Comparison of ENCODE assay signal across 8 mouse cellular contexts in genomic region chr5:113490033-113490432, GRCm38 (mm10). TPM values are rescaled to one million over a fixed set of nuclear protein-coding genes. Genes with fewer than 3 reads are reported as not detected.
A peak's percentile ranks its signal among the peaks of the same experiment; 100 is the strongest.
DNase-seq lines count a peak whose midpoint lies in the region; ATAC-seq and TF ChIP-seq lines count a peak whose summit lies in the region.

Gene Wscd2, plus strand, starts transcription at chr5:113490333.

- no peaks in the 10 kb centered on the region for H3K9me3 ChIP-seq in forebrain, embryonic 11.5 days (ENCODE audit: control insufficient read depth, low read length)
- H3K9me3 ChIP-seq in intestine, postnatal 0 days (ENCODE audit: control insufficient read depth), result no peaks in the 10 kb centered on the region
- no peaks in the 10 kb centered on the region for H3K9me3 ChIP-seq in midbrain, postnatal 0 days (ENCODE audit: low read length)

- intact Hi-C loops in left cerebral cortex, adult 2 months (cut with DNase I), result loop anchor here (5.0 to 10.0 kb wide), 4 partner anchors 55 to 232 kb away; partner anchors contain the start of gene 1700069L16Rik

- no peaks in the 10 kb centered on the region for H3K36me3 ChIP-seq in forebrain, embryonic 11.5 days (ENCODE audit: control insufficient read depth, insufficient read depth, low read length)
- H3K36me3 ChIP-seq in intestine, postnatal 0 days (ENCODE audit: control insufficient read depth, insufficient read depth), result no peaks in the 10 kb centered on the region
- H3K36me3 ChIP-seq in midbrain, postnatal 0 days (ENCODE audit: insufficient read depth, low read length), result no peaks in the 10 kb centered on the region

- peaks cover 3% of the 10 kb centered on the region for H3K27me3 ChIP-seq in forebrain, embryonic 11.5 days (ENCODE audit: control insufficient read depth, insufficient read depth, low read length)
- H3K27me3 ChIP-seq in intestine, postnatal 0 days (replicated peaks; ENCODE audit: control insufficient read depth, insufficient read depth, low read length), result peaks cover 26% of the 10 kb centered on the region
- no peaks in the 10 kb centered on the region; the same call in 1 of the 2 replicates for H3K27me3 ChIP-seq in midbrain, postnatal 0 days (ENCODE audit: insufficient read depth, low read length)

- H3K4me3 ChIP-seq in left cerebral cortex, adult 2 months, result peak within 1 kb of the TSS; percentile 77
- peak within 1 kb of the TSS; percentile 52 for H3K4me3 ChIP-seq in forebrain, embryonic 11.5 days (ENCODE audit: low read depth, low read length)
- H3K4me3 ChIP-seq in intestine, postnatal 0 days (ENCODE audit: low read depth, low read length), result peak within 1 kb of the TSS; percentile 43
- H3K4me3 ChIP-seq in midbrain, postnatal 0 days (ENCODE audit: low read depth, low read length), result peak within 1 kb of the TSS; percentile 66

- 64% methylated on average over 6 of the region's 6 CpGs for WGBS in forebrain, embryonic 11.5 days
- WGBS in intestine, postnatal 0 days, result 59% methylated on average over 6 of the region's 6 CpGs
- WGBS in midbrain, postnatal 0 days, result 54% methylated on average over 6 of the region's 6 CpGs

- peak within 1 kb of the TSS; percentile 95 for H3K27ac ChIP-seq in left cerebral cortex, adult 2 months
- 0 out of 2 replicates have a peak within 1 kb of the TSS, but pooled peaks have one; percentile 14 for H3K27ac ChIP-seq in forebrain, embryonic 11.5 days (ENCODE audit: low read depth, low read length)
- no peak within 1 kb of the TSS for H3K27ac ChIP-seq in intestine, postnatal 0 days (ENCODE audit: low read depth, low read length)
- H3K27ac ChIP-seq in midbrain, postnatal 0 days (ENCODE audit: low read depth, low read length), result peak within 1 kb of the TSS; percentile 67

- no peak for ATAC-seq in forebrain, embryonic 11.5 days (replicated peaks; ENCODE audit: low FRiP score)
- ATAC-seq in intestine, postnatal 0 days, result no peak
- no peak for ATAC-seq in midbrain, postnatal 0 days (ENCODE audit: low FRiP score)

- H3K4me2 ChIP-seq in forebrain, embryonic 11.5 days (ENCODE audit: low read depth, low read length, severe bottlenecking), result peak within 1 kb of the TSS; percentile 97
- peak within 1 kb of the TSS; percentile 61 for H3K4me2 ChIP-seq in intestine, postnatal 0 days (replicated peaks; ENCODE audit: low read depth)
- peak within 1 kb of the TSS; percentile 85 for H3K4me2 ChIP-seq in midbrain, postnatal 0 days (ENCODE audit: low read depth, low read length, poor library complexity, severe bottlenecking)

- TF ChIP-seq CTCF in left cerebral cortex, adult 2 months (IDR thresholded peaks at IDR 0.05), result no peak
- TF ChIP-seq CTCF in intestine, postnatal 0 days (IDR thresholded peaks at IDR 0.05; ENCODE audit: low read depth), result no peak
- no peak for TF ChIP-seq CTCF in midbrain, postnatal 0 days (IDR thresholded peaks at IDR 0.05)

- DNase-seq in left cerebral cortex, adult 2 months (ENCODE audit: extremely low spot score in 1 of 2, low spot score in 2 of 2), result no peak
- DNase-seq in left cerebral cortex, adult 11 months (ENCODE audit: low spot score), result no peak
- DNase-seq in forebrain, embryonic 11.5 days (ENCODE audit: low spot score), result no peak
- DNase-seq in midbrain, postnatal 0 days (ENCODE audit: low spot score), result no peak
- DNase-seq in ovary, adult 18-20 months (ENCODE audit: low spot score), result no peak
- DNase-seq in embryo, embryonic 9.5 days (ENCODE audit: extremely low spot score), result no peak
- no peak for DNase-seq in Muller cell, postnatal 12 days (ENCODE audit: inconsistent ontology term)

- H3K9ac ChIP-seq in forebrain, embryonic 11.5 days (ENCODE audit: low read length), result peak within 1 kb of the TSS; percentile 57
- H3K9ac ChIP-seq in intestine, postnatal 0 days (ENCODE audit: low read depth, low read length), result peak within 1 kb of the TSS; percentile 42
- peak within 1 kb of the TSS; percentile 77 for H3K9ac ChIP-seq in midbrain, postnatal 0 days (replicated peaks; ENCODE audit: low read length, poor library complexity, severe bottlenecking)

- H3K4me1 ChIP-seq in forebrain, embryonic 11.5 days (replicated peaks; ENCODE audit: control insufficient read depth, insufficient read depth, low read length), result peaks cover 8% of the 10 kb centered on the region; the same call in 1 of the 2 replicates
- H3K4me1 ChIP-seq in intestine, postnatal 0 days (replicated peaks; ENCODE audit: control insufficient read depth, insufficient read depth, low read length), result no peaks in the 10 kb centered on the region
- peaks cover 8% of the 10 kb centered on the region; the same call in 1 of the 2 replicates for H3K4me1 ChIP-seq in midbrain, postnatal 0 days (ENCODE audit: insufficient read depth, low read length)

RNA-seq across cellular contexts. Expression of gene Wscd2, which starts in this region (rescaled TPM):
- 10 to 100 TPM; 54.5 to 65.7 TPM for total RNA-seq in left cerebral cortex, adult 2 months (2021)
- polyA plus RNA-seq in forebrain, embryonic 11.5 days (2014; fragmentation: Nextera tagmentation; extraction: Ambion mirVana), result 6.7 and 7.6 TPM in 2 replicates
- 4.2 and 4.9 TPM in 2 replicates for polyA plus RNA-seq in intestine, postnatal 0 days (2015; fragmentation: Nextera tagmentation; extraction: Ambion mirVana)
- total RNA-seq in midbrain, postnatal 0 days (2014; rRNA removed), result 26.4 and 28.8 TPM in 2 replicates
- 11.7 and 13.2 TPM in 2 replicates for polyA plus RNA-seq in midbrain, postnatal 0 days (2015; fragmentation: Nextera tagmentation; extraction: Ambion mirVana)
